Mouse (Mus musculus) heart, embryonic 12.5 days (tissue): ENCODE data around the gene Tomt. TPM values are rescaled to one million over a fixed set of nuclear protein-coding genes. Genes with fewer than 3 reads are reported as not detected.

Experiments used
- ATAC-seq: fragments of 200-750 bp; cut with Nextera tagmentation; 2 replicates; pipeline ENCODE4 v1.8.0; 2017; ENCODE audit warnings: moderate TSS enrichment, moderate library complexity; ENCODE audit not compliant: insufficient number of reproducible peaks, low FRiP score
- H3K27ac ChIP-seq: fragments of 300-500 bp; sonication (generic); 2 replicates; pipeline ENCODE4 v1.5.1; 2016; ENCODE audit warnings: mild to moderate bottlenecking, moderate library complexity; ENCODE audit not compliant: poor library complexity, severe bottlenecking
- H3K27me3 ChIP-seq: fragments of 300-500 bp; sonication (generic); replicated peaks from 2 replicates; pipeline ENCODE4 v1.6.1; 2016; ENCODE audit warnings: mild to moderate bottlenecking, moderate library complexity
- H3K36me3 ChIP-seq: fragments of 300-500 bp; sonication (generic); 2 replicates; pipeline ENCODE4 v1.6.1; 2016; ENCODE audit warnings: mild to moderate bottlenecking, moderate library complexity
- H3K4me1 ChIP-seq: fragments of 300-500 bp; sonication (generic); replicated peaks from 2 replicates; pipeline ENCODE4 v1.6.1; 2016; ENCODE audit warnings: mild to moderate bottlenecking
- H3K4me2 ChIP-seq: fragments of 300-500 bp; sonication (generic); 2 replicates; pipeline ENCODE4 v1.6.1; 2016; ENCODE audit warnings: mild to moderate bottlenecking, moderate library complexity
- H3K4me3 ChIP-seq: fragments of 300-500 bp; sonication (generic); 2 replicates; pipeline ENCODE4 v1.5.1; 2016; ENCODE audit warnings: mild to moderate bottlenecking
- H3K9ac ChIP-seq: fragments of 300-500 bp; sonication (generic); 2 replicates; pipeline ENCODE4 v1.6.1; 2016; ENCODE audit warnings: mild to moderate bottlenecking, moderate library complexity
- H3K9me3 ChIP-seq: fragments of 300-500 bp; sonication (generic); replicated peaks from 2 replicates; pipeline ENCODE4 v1.6.1; 2016; ENCODE audit warnings: mild to moderate bottlenecking, moderate library complexity
- WGBS: fragments of 180-500 bp; shearing (Covaris S2); methylation state at CpG from one replicate; pipeline ENCODE4 v1.1.7; 2016; 5-methylcytosine and 5-hydroxymethylcytosine counted together
- microRNA-seq: library from miRNA; unstranded; fragments of <30 nt; microRNA quantifications from one replicate; pipeline ENCODE4, GENCODE M21; 2017
- polyA plus RNA-seq: library from polyadenylated mRNA; unstranded; fragments of >200 nt; fragmentation: Nextera tagmentation; extraction: Ambion mirVana; gene quantifications from 2 replicates; pipeline ENCODE4 v1.2.1, GENCODE M21; 2016

The Tomt gene
- polyA plus RNA-seq, 1 experiment from 2014 or later, result 0.42 TPM

- Histone ChIP-seq H3K27ac (no peak within 1 kb of the TSS), H3K4me2 (no peak within 1 kb of the TSS), H3K9me3 (no peaks in the 10 kb centered on the region), H3K9ac (no peak within 1 kb of the TSS), H3K27me3 (no peaks in the 10 kb centered on the region), H3K4me1 (no peaks in the 10 kb centered on the region), H3K36me3 (no peaks in the 10 kb centered on the region), H3K4me3 (no peak within 1 kb of the TSS)
- ATAC-seq, result no peak
- 86% methylated on average over 4 of the region's 4 CpGs for WGBS
These were observed 49.1 kb downstream of the Tomt start, which contains the start of gene Folr2 for GRCm38 (mm10) chr7:101857094-101857493. TSS of gene Folr2 (minus strand) at chr7:101857194.

GRCm38 (mm10) chr7:101853816-101854215 is 52.3 kb downstream of the Tomt start:
- H3K9me3 ChIP-seq, result no peaks in the 10 kb centered on the region
- H3K27ac ChIP-seq, result no peak overlapping the region
- no peak for ATAC-seq
- H3K4me3 ChIP-seq, result no peak overlapping the region
- H3K27me3 ChIP-seq, result no peaks in the 10 kb centered on the region
- H3K36me3 ChIP-seq, result no peaks in the 10 kb centered on the region
- H3K4me2 ChIP-seq, result no peak overlapping the region
- 35% methylated on average over 2 of the region's 2 CpGs for WGBS
- H3K4me1 ChIP-seq, result no peaks in the 10 kb centered on the region
- H3K9ac ChIP-seq, result no peak overlapping the region

DNA sequence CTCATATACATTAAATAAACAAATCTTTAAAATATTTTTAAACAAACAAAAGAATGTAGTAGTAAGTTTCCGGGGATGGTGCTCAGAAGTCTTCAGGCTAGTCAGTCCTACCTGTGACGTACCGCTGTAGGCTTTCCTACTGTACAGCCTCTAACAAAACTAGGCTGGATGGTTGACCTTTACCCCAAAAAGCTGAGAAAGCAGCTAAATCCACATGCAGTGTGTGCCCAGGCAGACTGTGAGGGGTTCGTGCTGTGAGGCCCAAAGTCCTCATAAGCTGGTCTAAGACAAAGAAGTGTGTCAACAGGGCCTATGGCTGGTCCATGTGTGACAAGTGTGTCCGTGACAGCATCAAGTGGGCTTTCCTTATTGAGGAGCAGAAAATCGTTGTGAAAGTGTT is 53.3 kb downstream of the Tomt start:
- Histone ChIP-seq H3K9ac (no peak overlapping the region), H3K4me1 (no peaks in the 10 kb centered on the region), H3K27me3 (no peaks in the 10 kb centered on the region), H3K4me2 (no peak overlapping the region), H3K9me3 (no peaks in the 10 kb centered on the region), H3K36me3 (no peaks in the 10 kb centered on the region), H3K4me3 (no peak overlapping the region), H3K27ac (no peak overlapping the region)
- WGBS, result 82% methylated on average over 6 of the region's 6 CpGs
- no peak for ATAC-seq

GRCm38 (mm10) chr7:101851689-101852088 is 54.5 kb downstream of the Tomt start:
- Histone ChIP-seq H3K27ac (no peak overlapping the region), H3K36me3 (no peaks in the 10 kb centered on the region), H3K27me3 (no peaks in the 10 kb centered on the region), H3K4me3 (no peak overlapping the region), H3K4me2 (no peak overlapping the region), H3K4me1 (no peaks in the 10 kb centered on the region), H3K9ac (no peak overlapping the region), H3K9me3 (no peaks in the 10 kb centered on the region)
- 74% methylated on average over 6 of the region's 6 CpGs for WGBS
- no peak for ATAC-seq

Small RNA genes within 50 kb of the gene (microRNA-seq; reads per million reads assigned to microRNA genes)
- gene Gm22655, result not detected

Other genes with a start within 250 kb of the Tomt start
- gene Clpb, start 242.7 kb downstream of the Tomt start, polyA plus RNA-seq, result 44.8 and 47.8 TPM in 2 replicates
- gene Phox2a, start 88.0 kb downstream of the Tomt start, polyA plus RNA-seq, result 0.10 TPM in 1 of 2 replicates, not detected in the other
- gene Inppl1, start 68.1 kb downstream of the Tomt start, polyA plus RNA-seq, result 44.8 and 56.8 TPM in 2 replicates
- not detected in 2 replicates for gene Folr2, start 49.2 kb downstream of the Tomt start, polyA plus RNA-seq
- 58.0 and 61.0 TPM in 2 replicates for gene Anapc15, start 42.6 kb downstream of the Tomt start, polyA plus RNA-seq
- 4.1 TPM in 2 replicates for gene Folr1, start 35.6 kb downstream of the Tomt start, polyA plus RNA-seq
- gene Lamtor1, start 455 bp downstream of the Tomt start, polyA plus RNA-seq, result 128 and 131 TPM in 2 replicates
- gene Lrrc51, start 27.5 kb upstream of the Tomt start, polyA plus RNA-seq, result 4.2 and 5.0 TPM in 2 replicates
- gene Numa1, start 27.8 kb upstream of the Tomt start, polyA plus RNA-seq, result 67.8 and 70.6 TPM in 2 replicates
- gene Il18bp, start 112.3 kb upstream of the Tomt start, polyA plus RNA-seq, result 1.8 TPM in 2 replicates
- 19.9 and 21.3 TPM in 2 replicates for gene Rnf121, start 159.1 kb upstream of the Tomt start, polyA plus RNA-seq
- gene Xndc1, start 159.2 kb upstream of the Tomt start, polyA plus RNA-seq, result 26.5 and 27.5 TPM in 2 replicates
- 0.90 and 1.5 TPM in 2 replicates for gene Xntrpc, start 159.4 kb upstream of the Tomt start, polyA plus RNA-seq
- 0.15 and 0.58 TPM in 2 replicates for gene Trpc2, start 176.8 kb upstream of the Tomt start, polyA plus RNA-seq
- gene Art1, start 195.4 kb upstream of the Tomt start, polyA plus RNA-seq, result 8.0 and 9.0 TPM in 2 replicates
- 1.4 and 2.3 TPM in 2 replicates for gene Art5, start 203.1 kb upstream of the Tomt start, polyA plus RNA-seq
- gene Chrna10, start 210.5 kb upstream of the Tomt start, polyA plus RNA-seq, result not detected in 2 replicates